Mouse (Mus musculus) liver, embryonic 14.5 days (tissue): ENCODE data around the gene Epha4.

Experiments used
- CTCF ChIP-seq: IDR thresholded peaks from 2 replicates; pipeline ENCODE4 v1.5.1; 2016; ENCODE audit warnings: antibody characterized with exemption, low read depth, control low read depth
- EP300 ChIP-seq: IDR thresholded peaks from 2 replicates; pipeline ENCODE4 v1.6.1; 2016; ENCODE audit warnings: antibody characterized with exemption, low read depth

DNA sequence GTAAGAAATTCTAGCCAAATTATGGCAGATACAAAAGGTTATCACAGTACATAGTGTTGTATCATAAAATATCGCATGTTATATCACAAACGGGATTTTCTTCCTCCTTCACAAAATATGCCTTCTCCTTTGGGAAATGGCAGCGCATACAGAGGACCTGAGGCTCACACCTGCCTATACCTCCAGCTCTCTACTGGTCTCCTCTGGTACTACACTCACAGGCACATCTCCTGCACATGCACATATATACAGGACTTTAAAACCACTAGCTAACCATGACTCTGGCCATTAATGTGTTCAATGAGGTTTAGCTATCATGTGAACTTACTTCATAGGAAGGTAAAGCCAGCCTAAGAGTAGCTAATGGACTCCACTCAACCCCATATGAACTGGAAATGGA lies 81.7 kb downstream of the Epha4 start:
- TF ChIP-seq CTCF, result no peak
- no peak for TF ChIP-seq EP300
